Mouse (Mus musculus) ES-E14 (cell line): ENCODE measurements around the gene Adgrl3.
A peak's percentile ranks its signal among the peaks of the same experiment; 100 is the strongest.

Experiments
- CHD2 ChIP-seq: IDR thresholded peaks from 2 replicates; pipeline ENCODE4 v1.6.1; 2014; ENCODE audit warnings: mild to moderate bottlenecking, low read depth, low read length, inconsistent platforms
- HCFC1 ChIP-seq: IDR thresholded peaks from 2 replicates; pipeline ENCODE4 v1.6.1; 2012; ENCODE audit warnings: low read length, inconsistent platforms, borderline replicate concordance; ENCODE audit not compliant: insufficient read depth
- MAFK ChIP-seq: IDR thresholded peaks from 2 replicates; pipeline ENCODE4 v1.6.1; 2014; ENCODE audit warnings: mild to moderate bottlenecking, low read depth, low read length, inconsistent platforms; ENCODE audit not compliant: insufficient read depth
- ZC3H11A ChIP-seq: IDR thresholded peaks from 2 replicates; pipeline ENCODE4 v1.6.1; 2012; ENCODE audit warnings: low read depth, mild to moderate bottlenecking, inconsistent platforms, low read length, borderline replicate concordance
- ZNF384 ChIP-seq: IDR thresholded peaks from 2 replicates; pipeline ENCODE4 v1.6.1; 2012; ENCODE audit warnings: low read depth, low read length, inconsistent platforms

- TF ChIP-seq ZNF384 (no peak), ZC3H11A (no peak), MAFK (no peak), CHD2 (peak; percentile 24; the same call in 1 of the 2 replicates), HCFC1 (no peak)
Observed at GRCm38 (mm10) chr5:81591481-81591880, 571.5 kb downstream of the Adgrl3 start.
